Mouse (Mus musculus) embryonic fibroblast, embryonic 13.5 days (primary cell): Measurements from ENCODE around the gene Itgb3bp.

Experiments used
- CTCF ChIP-seq: IDR thresholded peaks from 2 replicates; pipeline ENCODE4 v1.5.1; 2011; ENCODE audit warnings: mild to moderate bottlenecking, control low read depth, low read length, moderate library complexity, borderline replicate concordance; ENCODE audit not compliant: insufficient read depth
- POLR2A ChIP-seq: IDR thresholded peaks from 2 replicates; pipeline ENCODE4 v1.6.1; 2011; ENCODE audit warnings: low read depth, mild to moderate bottlenecking, control low read depth, low read length, moderate library complexity

GRCm38 (mm10) chr4:99766303-99766702, 163.3 kb downstream of the Itgb3bp start:
- TF ChIP-seq CTCF (no peak), POLR2A (no peak)
